Mouse (Mus musculus): ENCODE data around the gene Pfkfb1.

Gene Pfkfb1

DNA sequence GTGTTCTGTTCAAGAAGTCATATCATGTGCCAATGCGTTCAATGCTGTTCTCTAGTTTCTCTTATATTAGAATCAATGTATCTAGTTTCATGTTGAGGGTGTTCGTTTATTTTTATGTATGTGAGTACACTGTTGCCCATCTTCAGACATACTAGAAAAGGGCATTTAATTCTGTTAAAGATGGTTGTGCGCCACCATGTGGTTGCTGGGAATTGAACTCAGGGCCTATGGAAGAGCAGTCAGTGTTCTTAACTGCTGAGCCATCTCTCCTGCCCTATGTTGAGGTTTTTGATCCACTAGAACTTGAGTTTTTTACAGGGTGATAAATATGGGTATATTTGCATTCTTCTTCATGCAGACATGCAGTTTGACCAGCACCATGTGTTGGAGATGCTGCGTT is 74.8 kb downstream of the Pfkfb1 start:
- intact Hi-C loops (cut with DNase I) = loop anchor here (5.0 kb wide), 1 partner anchor 151 kb away; no protein-coding TSS in a partner anchor

DNA sequence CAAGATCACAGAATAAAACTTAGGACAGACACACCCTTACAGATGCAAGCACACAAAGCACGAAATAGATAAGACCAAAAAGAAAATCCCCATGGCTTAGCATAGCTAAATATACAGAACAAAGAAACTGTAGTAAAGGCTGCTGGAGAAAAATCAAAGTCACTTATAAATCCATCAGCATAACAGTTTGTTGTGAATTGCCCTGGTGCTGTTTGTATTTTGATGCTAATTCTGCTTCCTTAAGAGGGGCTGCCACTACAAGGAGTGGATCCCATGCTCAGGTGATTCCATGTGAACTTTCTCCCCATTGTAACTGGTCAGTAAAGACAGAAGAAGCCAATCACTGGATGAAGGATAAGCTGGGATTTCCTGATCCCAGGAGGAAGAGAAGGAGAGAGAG is 89.5 kb downstream of the Pfkfb1 start:
- intact Hi-C loops (cut with DNase I) = no loop called here

Small RNA genes lying within 50 kb of the gene (microRNA-seq; reads per million reads assigned to microRNA genes)
- 0 reads per million in 2 experiments for gene Mir3620

Measured in adrenal gland (tissue).